Mouse (Mus musculus): ENCODE measurements around the gene Tmem56. TPM values are rescaled to one million over a fixed set of nuclear protein-coding genes. Genes with fewer than 3 reads are reported as not detected.

Gene Tmem56
- polyA plus RNA-seq, 1 experiment from 2014 or later, result 1.5 TPM

DNA sequence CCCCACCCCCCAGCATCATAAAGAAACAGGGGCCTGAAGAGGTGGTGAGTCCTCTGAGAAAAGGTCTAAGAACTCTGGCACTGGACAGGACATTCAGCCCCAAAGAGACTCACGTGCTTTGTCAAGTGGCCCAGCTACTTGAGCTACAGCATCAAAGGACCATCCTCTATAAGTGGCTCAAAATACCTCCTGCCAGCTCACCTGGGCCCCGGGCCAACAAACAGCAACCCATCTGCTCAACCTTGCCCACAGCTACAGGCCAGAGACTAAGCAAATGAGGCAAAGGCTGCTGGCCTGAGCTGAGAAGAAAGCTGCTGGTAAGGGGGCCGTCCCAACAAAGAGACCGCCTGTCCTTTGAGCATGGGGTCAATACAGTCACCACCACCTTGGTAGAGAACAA, 5.3 kb downstream of the Tmem56 start:
- H3K36me3 ChIP-seq (ENCODE audit: control insufficient read depth, insufficient read depth, low read length), result no peaks in the 10 kb centered on the region
- no peaks in the 10 kb centered on the region for H3K9me3 ChIP-seq (ENCODE audit: control insufficient read depth, low read length)
- H3K4me1 ChIP-seq (ENCODE audit: control insufficient read depth in 2 of 2, insufficient read depth in 2 of 2, low read length in 2 of 2), result peaks cover 3 to 4% of the 10 kb centered on the region in 2 experiments; a peak in 1 of 4 replicates
- ATAC-seq (ENCODE audit: insufficient number of reproducible peaks, insufficient read depth, low FRiP score, low read depth), result no peak
- H3K4me2 ChIP-seq (ENCODE audit: low read length), result no peak overlapping the region
- no peak overlapping the region for H3K4me3 ChIP-seq (ENCODE audit: control insufficient read depth in 1 of 2, insufficient read depth in 1 of 2, low read depth in 1 of 2, low read length in 2 of 2)
- WGBS, result 65% methylated on average over 4 of the region's 4 CpGs
- H3K9ac ChIP-seq (ENCODE audit: low read length), result no peak overlapping the region
- no peak overlapping the region for H3K27ac ChIP-seq (replicated peaks in 1 of 2; ENCODE audit: control insufficient read depth in 1 of 2, insufficient read depth in 1 of 2, low read depth in 2 of 2, low read length in 2 of 2)
- H3K27me3 ChIP-seq (ENCODE audit: control insufficient read depth, insufficient read depth, low read length), result no peaks in the 10 kb centered on the region

DNA sequence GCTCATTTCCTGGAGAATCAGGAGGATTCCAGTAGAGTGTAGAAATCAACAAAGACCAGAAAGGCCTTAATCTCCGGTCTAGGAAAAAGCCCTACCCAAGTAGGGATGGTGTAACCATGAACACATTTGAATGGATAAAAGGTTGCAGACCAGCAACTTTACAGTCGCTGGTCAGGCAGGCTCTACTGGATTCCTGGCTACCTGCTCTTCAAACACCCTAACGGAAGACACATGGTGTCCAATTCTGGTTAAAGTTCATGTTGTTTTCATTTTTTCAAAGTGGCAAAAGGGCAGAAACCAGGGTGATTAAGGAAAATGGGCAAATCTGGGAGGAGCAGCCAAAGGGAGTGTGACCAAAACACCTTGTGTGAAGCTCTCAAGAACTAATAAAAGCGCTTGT, 5.9 kb downstream of the Tmem56 start:
- H3K4me1 ChIP-seq (ENCODE audit: control insufficient read depth in 2 of 2, insufficient read depth in 2 of 2, low read length in 2 of 2), result peaks cover 3 to 4% of the 10 kb centered on the region in 2 experiments; a peak in 1 of 4 replicates
- H3K27me3 ChIP-seq (ENCODE audit: control insufficient read depth, insufficient read depth, low read length), result no peaks in the 10 kb centered on the region
- no peak overlapping the region for H3K4me3 ChIP-seq (ENCODE audit: control insufficient read depth in 1 of 2, insufficient read depth in 1 of 2, low read depth in 1 of 2, low read length in 2 of 2)
- H3K9ac ChIP-seq (ENCODE audit: low read length), result no peak overlapping the region
- no peak for ATAC-seq (ENCODE audit: insufficient number of reproducible peaks, insufficient read depth, low FRiP score, low read depth)
- H3K27ac ChIP-seq (replicated peaks in 1 of 2; ENCODE audit: control insufficient read depth in 1 of 2, insufficient read depth in 1 of 2, low read depth in 2 of 2, low read length in 2 of 2), result no peak overlapping the region
- H3K9me3 ChIP-seq (ENCODE audit: control insufficient read depth, low read length), result no peaks in the 10 kb centered on the region
- H3K36me3 ChIP-seq (ENCODE audit: control insufficient read depth, insufficient read depth, low read length), result no peaks in the 10 kb centered on the region
- 84% methylated on average over 4 of the region's 4 CpGs for WGBS
- H3K4me2 ChIP-seq (ENCODE audit: low read length), result no peak overlapping the region

DNA sequence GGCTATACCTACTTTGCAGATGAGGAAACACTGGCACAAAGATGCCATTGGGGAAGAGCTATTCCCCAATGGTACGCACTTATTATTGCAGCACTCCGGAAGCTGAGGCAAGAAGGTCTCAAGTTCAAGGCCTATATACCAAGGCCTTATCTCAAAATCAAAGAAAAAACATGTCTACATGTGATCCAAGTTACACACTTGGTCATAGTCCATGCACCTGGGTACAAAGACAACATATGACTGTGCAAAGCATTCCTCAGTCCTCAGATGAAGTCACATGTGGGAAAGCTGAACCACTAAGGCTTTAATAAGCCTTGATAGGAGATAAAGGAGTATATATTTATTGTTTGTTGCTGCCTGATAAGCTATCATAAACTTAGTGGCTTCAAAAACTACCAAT, 8.9 kb downstream of the Tmem56 start:
- 92% methylated on average over 2 of the region's 2 CpGs for WGBS

DNA sequence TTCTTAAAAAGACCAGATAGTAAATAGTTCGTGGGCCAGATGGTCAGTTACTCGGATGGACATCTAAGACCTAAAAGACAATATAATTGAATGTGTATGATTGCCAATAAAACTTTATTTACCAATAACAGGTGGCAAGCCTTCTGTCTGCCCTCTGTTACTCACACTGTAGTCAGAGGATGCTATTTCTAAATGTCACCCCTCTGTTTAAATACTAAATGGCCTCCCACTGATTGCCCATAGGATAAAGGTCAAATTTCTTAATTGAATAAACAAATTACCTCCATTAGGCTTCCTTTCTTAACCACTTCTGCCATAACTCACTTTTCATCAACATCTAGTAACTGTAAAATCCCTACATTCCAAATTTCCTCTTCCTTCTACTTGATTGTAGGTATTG, 10.3 kb downstream of the Tmem56 start:
- Histone ChIP-seq H3K4me2 (ENCODE audit: low read length) (no peak overlapping the region), H3K4me1 (ENCODE audit: control insufficient read depth in 2 of 2, insufficient read depth in 2 of 2, low read length in 2 of 2) (peaks cover 2 to 4% of the 10 kb centered on the region in 2 experiments; a peak in 1 of 4 replicates), H3K27me3 (ENCODE audit: control insufficient read depth, insufficient read depth, low read length) (no peaks in the 10 kb centered on the region), H3K36me3 (ENCODE audit: control insufficient read depth, insufficient read depth, low read length) (no peaks in the 10 kb centered on the region), H3K9ac (ENCODE audit: low read length) (no peak overlapping the region), H3K4me3 (ENCODE audit: control insufficient read depth in 1 of 2, insufficient read depth in 1 of 2, low read depth in 1 of 2, low read length in 2 of 2) (no peak overlapping the region), H3K9me3 (ENCODE audit: control insufficient read depth, low read length) (no peaks in the 10 kb centered on the region), H3K27ac (replicated peaks in 1 of 2; ENCODE audit: control insufficient read depth in 1 of 2, insufficient read depth in 1 of 2, low read depth in 2 of 2, low read length in 2 of 2) (no peak overlapping the region)
- 68% methylated on average over 2 of the region's 2 CpGs for WGBS
- no peak for ATAC-seq (ENCODE audit: insufficient number of reproducible peaks, insufficient read depth, low FRiP score, low read depth)

More for the DNA sequence above, 8.9 kb downstream of the Tmem56 start:
- ATAC-seq (ENCODE audit: insufficient number of reproducible peaks, insufficient read depth, low FRiP score, low read depth), result no peak
- no peak overlapping the region for H3K9ac ChIP-seq (ENCODE audit: low read length)
- no peaks in the 10 kb centered on the region for H3K9me3 ChIP-seq (ENCODE audit: control insufficient read depth, low read length)
- H3K36me3 ChIP-seq (ENCODE audit: control insufficient read depth, insufficient read depth, low read length), result no peaks in the 10 kb centered on the region
- H3K4me3 ChIP-seq (ENCODE audit: control insufficient read depth in 1 of 2, insufficient read depth in 1 of 2, low read depth in 1 of 2, low read length in 2 of 2), result no peak overlapping the region
- H3K27ac ChIP-seq (replicated peaks in 1 of 2; ENCODE audit: control insufficient read depth in 1 of 2, insufficient read depth in 1 of 2, low read depth in 2 of 2, low read length in 2 of 2), result no peak overlapping the region
- H3K27me3 ChIP-seq (ENCODE audit: control insufficient read depth, insufficient read depth, low read length), result no peaks in the 10 kb centered on the region
- H3K4me1 ChIP-seq (ENCODE audit: control insufficient read depth in 2 of 2, insufficient read depth in 2 of 2, low read length in 2 of 2), result peaks cover 3 to 4% of the 10 kb centered on the region in 2 experiments; a peak in 1 of 4 replicates
- H3K4me2 ChIP-seq (ENCODE audit: low read length), result no peak overlapping the region

DNA sequence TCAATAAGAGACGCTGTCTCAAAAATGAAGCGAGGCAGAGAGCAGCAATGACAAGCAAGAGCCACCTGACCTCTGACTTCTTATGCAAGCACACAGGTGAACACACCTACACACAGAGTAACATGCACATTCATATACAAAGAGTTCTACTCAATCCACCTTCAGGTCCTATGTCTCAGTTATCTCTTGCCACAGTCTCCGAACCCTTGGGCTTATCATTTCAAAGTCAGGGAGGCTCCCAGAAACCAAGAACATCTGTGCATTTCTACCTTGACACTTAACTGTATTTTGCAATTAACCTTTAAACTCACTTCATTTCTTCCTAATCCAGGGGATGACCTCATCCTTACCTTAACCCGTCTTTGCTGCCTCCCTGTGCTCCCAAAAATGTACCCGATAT, 15.6 kb downstream of the Tmem56 start:
- Histone ChIP-seq H3K9me3 (ENCODE audit: control insufficient read depth, low read length) (no peaks in the 10 kb centered on the region), H3K36me3 (ENCODE audit: control insufficient read depth, insufficient read depth, low read length) (no peaks in the 10 kb centered on the region), H3K27me3 (ENCODE audit: control insufficient read depth, insufficient read depth, low read length) (peaks cover 18% of the 10 kb centered on the region), H3K9ac (ENCODE audit: low read length) (no peak overlapping the region), H3K4me3 (ENCODE audit: control insufficient read depth in 1 of 2, insufficient read depth in 1 of 2, low read depth in 1 of 2, low read length in 2 of 2) (no peak overlapping the region), H3K27ac (replicated peaks in 1 of 2; ENCODE audit: control insufficient read depth in 1 of 2, insufficient read depth in 1 of 2, low read depth in 2 of 2, low read length in 2 of 2) (no peak overlapping the region), H3K4me1 (ENCODE audit: control insufficient read depth in 2 of 2, insufficient read depth in 2 of 2, low read length in 2 of 2) (peaks cover 2% of the 10 kb centered on the region in 2 experiments; a peak in 1 of 4 replicates), H3K4me2 (ENCODE audit: low read length) (no peak overlapping the region)
- no peak for ATAC-seq (ENCODE audit: insufficient number of reproducible peaks, insufficient read depth, low FRiP score, low read depth)
- WGBS, result 74% methylated on average over 5 of the region's 5 CpGs

DNA sequence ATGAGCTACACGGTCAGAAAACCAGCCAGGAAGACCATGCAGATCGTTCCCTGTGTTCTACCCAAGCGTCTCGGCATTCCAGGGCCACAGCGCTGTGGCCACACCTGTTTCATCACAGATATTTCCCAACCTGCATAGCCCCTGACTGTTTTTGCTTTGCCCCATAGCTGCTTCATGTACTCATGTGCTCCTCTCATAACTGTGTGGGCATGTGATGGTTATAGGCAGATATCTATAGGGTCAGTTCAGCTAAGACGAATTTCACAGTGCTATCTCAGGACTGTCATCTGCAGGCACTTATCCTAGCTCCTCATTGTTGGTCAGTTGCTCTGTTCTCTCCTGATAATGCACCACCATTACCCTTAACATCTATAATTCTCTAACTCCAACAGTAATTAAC, 18.7 kb downstream of the Tmem56 start:
- WGBS, result 64% methylated on average over 6 of the region's 6 CpGs
- Histone ChIP-seq H3K9ac (ENCODE audit: low read length) (no peak overlapping the region), H3K4me2 (ENCODE audit: low read length) (no peak overlapping the region), H3K36me3 (ENCODE audit: control insufficient read depth, insufficient read depth, low read length) (no peaks in the 10 kb centered on the region), H3K27me3 (ENCODE audit: control insufficient read depth, insufficient read depth, low read length) (peaks cover 42% of the 10 kb centered on the region), H3K4me3 (ENCODE audit: control insufficient read depth in 1 of 2, insufficient read depth in 1 of 2, low read depth in 1 of 2, low read length in 2 of 2) (no peak overlapping the region), H3K9me3 (ENCODE audit: control insufficient read depth, low read length) (no peaks in the 10 kb centered on the region), H3K4me1 (ENCODE audit: control insufficient read depth in 2 of 2, insufficient read depth in 2 of 2, low read length in 2 of 2) (peaks cover 2 to 7% of the 10 kb centered on the region in 2 experiments; a peak in 3 of 4 replicates), H3K27ac (replicated peaks in 1 of 2; ENCODE audit: control insufficient read depth in 1 of 2, insufficient read depth in 1 of 2, low read depth in 2 of 2, low read length in 2 of 2) (no peak overlapping the region)
- no peak for ATAC-seq (ENCODE audit: insufficient number of reproducible peaks, insufficient read depth, low FRiP score, low read depth)

DNA sequence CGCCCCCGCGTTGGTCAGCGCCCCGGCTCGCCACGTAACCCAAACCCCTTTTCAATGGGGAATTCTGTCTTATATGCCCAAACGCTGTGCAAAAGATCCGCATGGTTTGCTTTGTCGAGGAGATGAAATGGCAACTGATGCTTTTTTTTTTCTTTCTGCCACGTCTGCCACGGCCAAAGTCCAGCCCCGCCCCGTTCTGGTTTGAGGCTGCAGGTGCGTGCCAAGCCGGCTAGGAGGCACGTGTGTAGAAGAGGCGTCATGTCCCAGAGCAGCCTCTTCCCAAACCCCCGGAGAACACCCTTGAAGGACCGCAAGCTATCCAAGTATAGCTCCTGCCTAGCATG, 19.7 kb downstream of the Tmem56 start:
- 2% methylated on average over 20 of the region's 20 CpGs for WGBS

DNA sequence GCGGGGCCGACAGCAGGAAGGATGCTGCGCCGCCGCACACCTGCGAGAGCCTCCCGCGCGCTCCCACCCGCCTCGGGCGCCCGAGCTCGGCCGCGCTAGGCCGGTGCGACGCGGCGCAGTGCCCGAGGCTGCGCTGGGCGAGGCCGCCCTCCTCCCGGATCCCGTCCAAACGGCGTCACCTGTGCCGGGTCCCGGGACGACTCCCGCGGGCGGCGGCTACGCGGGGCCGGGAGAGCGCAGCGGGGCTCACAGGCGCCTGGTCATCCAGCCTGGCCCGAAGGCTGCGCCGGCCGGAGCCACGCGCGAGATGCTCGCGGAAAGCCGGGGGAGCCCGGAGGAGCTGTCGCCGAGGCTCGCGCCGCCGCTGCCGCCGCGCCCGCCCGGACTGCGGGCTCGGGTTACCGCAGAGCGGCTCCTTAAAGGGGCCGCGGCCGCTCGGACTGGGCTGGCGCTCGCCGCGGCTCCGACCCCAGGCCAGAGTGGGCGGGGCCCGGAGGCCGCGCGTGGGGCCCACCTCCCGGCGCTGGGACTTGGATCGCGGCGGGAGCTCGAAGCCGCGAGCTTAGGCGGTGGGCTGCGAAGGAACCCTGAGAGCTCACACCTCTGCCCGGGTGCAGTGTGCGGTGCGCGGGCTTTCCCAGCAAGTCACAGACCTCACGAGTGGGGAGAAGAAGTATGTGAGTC, 20.2 kb downstream of the Tmem56 start:
- WGBS, result under 1% methylated on average over 88 of the region's 97 CpGs
- H3K4me1 ChIP-seq (ENCODE audit: control insufficient read depth in 2 of 2, insufficient read depth in 2 of 2, low read length in 2 of 2), result peaks cover 4 to 13% of the 10 kb centered on the region in 2 experiments; a peak in 3 of 4 replicates
- H3K36me3 ChIP-seq (ENCODE audit: control insufficient read depth, insufficient read depth, low read length), result no peaks in the 10 kb centered on the region
- H3K9ac ChIP-seq (ENCODE audit: low read length), result peak overlapping the region; percentile 73
- H3K27ac ChIP-seq (replicated peaks in 1 of 2; ENCODE audit: control insufficient read depth in 1 of 2, insufficient read depth in 1 of 2, low read depth in 2 of 2, low read length in 2 of 2), result no peak overlapping the region
- peak overlapping the region; percentile 99 for H3K4me2 ChIP-seq (ENCODE audit: low read length)
- ATAC-seq (ENCODE audit: insufficient number of reproducible peaks, insufficient read depth, low FRiP score, low read depth), result peak; percentile 83
- no peaks in the 10 kb centered on the region for H3K9me3 ChIP-seq (ENCODE audit: control insufficient read depth, low read length)
- H3K27me3 ChIP-seq (ENCODE audit: control insufficient read depth, insufficient read depth, low read length), result peaks cover 42% of the 10 kb centered on the region
- H3K4me3 ChIP-seq (ENCODE audit: control insufficient read depth in 1 of 2, insufficient read depth in 1 of 2, low read depth in 1 of 2, low read length in 2 of 2), result peak overlapping the region; percentile 72 to 76

More for the DNA sequence above, 19.7 kb downstream of the Tmem56 start:
- H3K4me1 ChIP-seq (ENCODE audit: control insufficient read depth in 2 of 2, insufficient read depth in 2 of 2, low read length in 2 of 2), result peaks cover 4 to 13% of the 10 kb centered on the region in 2 experiments; a peak in 3 of 4 replicates
- peak overlapping the region; percentile 99 for H3K4me2 ChIP-seq (ENCODE audit: low read length)
- no peaks in the 10 kb centered on the region for H3K9me3 ChIP-seq (ENCODE audit: control insufficient read depth, low read length)
- H3K4me3 ChIP-seq (ENCODE audit: control insufficient read depth in 1 of 2, insufficient read depth in 1 of 2, low read depth in 1 of 2, low read length in 2 of 2), result peak overlapping the region; percentile 72 to 76
- H3K27ac ChIP-seq (replicated peaks in 1 of 2; ENCODE audit: control insufficient read depth in 1 of 2, insufficient read depth in 1 of 2, low read depth in 2 of 2, low read length in 2 of 2), result no peak overlapping the region
- peak overlapping the region; percentile 73 for H3K9ac ChIP-seq (ENCODE audit: low read length)
- ATAC-seq (ENCODE audit: insufficient number of reproducible peaks, insufficient read depth, low FRiP score, low read depth), result no peak
- H3K27me3 ChIP-seq (ENCODE audit: control insufficient read depth, insufficient read depth, low read length), result peaks cover 42% of the 10 kb centered on the region
- no peaks in the 10 kb centered on the region for H3K36me3 ChIP-seq (ENCODE audit: control insufficient read depth, insufficient read depth, low read length)

Measured in heart, embryonic 14.5 days (tissue).